Mouse (Mus musculus): ENCODE results near the gene S100a4.

- TF ChIP-seq EP300 (IDR thresholded peaks at IDR 0.05; ENCODE audit: low read depth) (no peak), CTCF (IDR thresholded peaks at IDR 0.05; ENCODE audit: low read depth) (no peak)
These were observed 845 bp downstream of the S100a4 start for GRCm38 (mm10) chr3:90604416-90604815.

Measured in liver, postnatal 0 days (tissue).